Mouse (Mus musculus): Measurements from ENCODE around the gene Gmds.
A peak's percentile ranks its signal among the peaks of the same experiment; 100 is the strongest.

- TF ChIP-seq POLR2A (IDR thresholded peaks at IDR 0.05; ENCODE audit: insufficient read depth, low read length) (no peak), CTCF (IDR thresholded peaks at IDR 0.05; ENCODE audit: low read depth, low read length) (no peak), EP300 (IDR thresholded peaks at IDR 0.05; ENCODE audit: insufficient read depth, low read depth, low read length) (0 out of 2 replicates have a peak, but pooled peaks have one; percentile 9)
These were observed 285.0 kb downstream of the Gmds start for GRCm38 (mm10) chr13:32053587-32053986.

Measured in ES-Bruce4 (cell line).